Mouse (Mus musculus): ENCODE data around the gene Lsamp.

GRCm38 (mm10) chr16:40438876-40439275, 454.7 kb downstream of the Lsamp start:
- TF ChIP-seq TBP (conservative IDR thresholded peaks at IDR 0.05; ENCODE audit: low read depth, low read length) (no peak), HCFC1 (IDR thresholded peaks at IDR 0.05; ENCODE audit: low read depth, low read length) (no peak), ELF1 (IDR thresholded peaks at IDR 0.05; ENCODE audit: low read depth, low read length) (no peak), CTCF (conservative IDR thresholded peaks at IDR 0.05 in 1 of 2, IDR thresholded peaks at IDR 0.05 in 1 of 2; ENCODE audit: low read depth in 2 of 2, low read length in 2 of 2) (no peak), JUND (conservative IDR thresholded peaks at IDR 0.05; ENCODE audit: low read depth, low read length) (no peak)
